Mouse (Mus musculus): ENCODE results near the gene Fam43a. TPM values are rescaled to one million over a fixed set of nuclear protein-coding genes. Genes with fewer than 3 reads are reported as not detected.

Fam43a gene
- polyA plus RNA-seq, 1 experiment from 2014 or later, result 13.8 TPM

- no peak for ATAC-seq (ENCODE audit: extremely low read depth, insufficient number of reproducible peaks, low FRiP score, low TSS enrichment)
- WGBS, result 53% methylated on average over 5 of the region's 5 CpGs
- Histone ChIP-seq H3K4me2 (no peak overlapping the region), H3K27me3 (replicated peaks) (no peaks in the 10 kb centered on the region), H3K27ac (replicated peaks) (no peak overlapping the region), H3K9me3 (no peaks in the 10 kb centered on the region), H3K9ac (no peak overlapping the region), H3K4me1 (no peaks in the 10 kb centered on the region), H3K36me3 (no peaks in the 10 kb centered on the region), H3K4me3 (no peak overlapping the region)
Measured at GRCm38 (mm10) chr16:30611331-30611730, 11.8 kb downstream of the Fam43a start.

GRCm38 (mm10) chr16:30613122-30613521 is 13.6 kb downstream of the Fam43a start:
- Histone ChIP-seq H3K4me2 (no peak overlapping the region), H3K27ac (replicated peaks) (no peak overlapping the region), H3K9ac (no peak overlapping the region), H3K9me3 (no peaks in the 10 kb centered on the region), H3K27me3 (replicated peaks) (no peaks in the 10 kb centered on the region), H3K36me3 (no peaks in the 10 kb centered on the region), H3K4me1 (no peaks in the 10 kb centered on the region), H3K4me3 (no peak overlapping the region)
- 82% methylated on average over 7 of the region's 7 CpGs for WGBS
- ATAC-seq (ENCODE audit: extremely low read depth, insufficient number of reproducible peaks, low FRiP score, low TSS enrichment), result no peak

GRCm38 (mm10) chr16:30614122-30614521 is 14.6 kb downstream of the Fam43a start:
- no peak overlapping the region for H3K4me2 ChIP-seq
- WGBS, result 38% methylated on average over 5 of the region's 5 CpGs
- H3K36me3 ChIP-seq, result no peaks in the 10 kb centered on the region
- H3K27ac ChIP-seq (replicated peaks), result no peak overlapping the region
- no peak overlapping the region for H3K4me3 ChIP-seq
- no peaks in the 10 kb centered on the region for H3K4me1 ChIP-seq
- ATAC-seq (ENCODE audit: extremely low read depth, insufficient number of reproducible peaks, low FRiP score, low TSS enrichment), result no peak
- no peak overlapping the region for H3K9ac ChIP-seq
- no peaks in the 10 kb centered on the region for H3K9me3 ChIP-seq
- H3K27me3 ChIP-seq (replicated peaks), result no peaks in the 10 kb centered on the region

GRCm38 (mm10) chr16:30614705-30615317 is 15.3 kb downstream of the Fam43a start:
- Histone ChIP-seq H3K27me3 (replicated peaks) (no peaks in the 10 kb centered on the region), H3K4me3 (no peak overlapping the region), H3K9ac (no peak overlapping the region), H3K4me1 (no peaks in the 10 kb centered on the region), H3K4me2 (no peak overlapping the region), H3K27ac (replicated peaks) (no peak overlapping the region), H3K9me3 (no peaks in the 10 kb centered on the region), H3K36me3 (no peaks in the 10 kb centered on the region)
- no peak for ATAC-seq (ENCODE audit: extremely low read depth, insufficient number of reproducible peaks, low FRiP score, low TSS enrichment)
- WGBS, result 57% methylated on average over 6 of the region's 6 CpGs

GRCm38 (mm10) chr16:30616281-30616680 is 16.8 kb downstream of the Fam43a start:
- Histone ChIP-seq H3K27ac (replicated peaks) (no peak overlapping the region), H3K36me3 (no peaks in the 10 kb centered on the region), H3K9me3 (no peaks in the 10 kb centered on the region), H3K4me3 (no peak overlapping the region), H3K4me1 (no peaks in the 10 kb centered on the region), H3K27me3 (replicated peaks) (no peaks in the 10 kb centered on the region), H3K9ac (no peak overlapping the region), H3K4me2 (no peak overlapping the region)
- no peak for ATAC-seq (ENCODE audit: extremely low read depth, insufficient number of reproducible peaks, low FRiP score, low TSS enrichment)
- 77% methylated on average over 3 of the region's 3 CpGs for WGBS

- WGBS, result 71% methylated on average over 7 of the region's 7 CpGs
- Histone ChIP-seq H3K4me2 (no peak overlapping the region), H3K27me3 (replicated peaks) (no peaks in the 10 kb centered on the region), H3K36me3 (no peaks in the 10 kb centered on the region), H3K9me3 (no peaks in the 10 kb centered on the region), H3K4me1 (peaks cover 10% of the 10 kb centered on the region), H3K27ac (replicated peaks) (no peak overlapping the region), H3K9ac (no peak overlapping the region), H3K4me3 (no peak overlapping the region)
- no peak for ATAC-seq (ENCODE audit: extremely low read depth, insufficient number of reproducible peaks, low FRiP score, low TSS enrichment)
Measured at GRCm38 (mm10) chr16:30623645-30624044, 24.1 kb downstream of the Fam43a start.

- H3K4me3 ChIP-seq, result no peak overlapping the region
- H3K9ac ChIP-seq, result no peak overlapping the region
- H3K27ac ChIP-seq (replicated peaks), result no peak overlapping the region
- WGBS, result 68% methylated on average over 2 of the region's 2 CpGs
- no peaks in the 10 kb centered on the region for H3K9me3 ChIP-seq
- H3K27me3 ChIP-seq (replicated peaks), result no peaks in the 10 kb centered on the region
- H3K4me1 ChIP-seq, result peaks cover 10% of the 10 kb centered on the region
- no peaks in the 10 kb centered on the region for H3K36me3 ChIP-seq
- ATAC-seq (ENCODE audit: extremely low read depth, insufficient number of reproducible peaks, low FRiP score, low TSS enrichment), result no peak
- H3K4me2 ChIP-seq, result no peak overlapping the region
Measured at GRCm38 (mm10) chr16:30624640-30625039, 25.1 kb downstream of the Fam43a start.

- Histone ChIP-seq H3K27me3 (replicated peaks) (no peaks in the 10 kb centered on the region), H3K4me3 (no peak overlapping the region), H3K4me1 (peaks cover 10% of the 10 kb centered on the region), H3K9ac (no peak overlapping the region), H3K36me3 (no peaks in the 10 kb centered on the region), H3K27ac (replicated peaks) (peak overlapping the region; percentile 44), H3K9me3 (no peaks in the 10 kb centered on the region), H3K4me2 (no peak overlapping the region)
- no peak for ATAC-seq (ENCODE audit: extremely low read depth, insufficient number of reproducible peaks, low FRiP score, low TSS enrichment)
- WGBS, result 47% methylated on average over 11 of the region's 11 CpGs
Measured at GRCm38 (mm10) chr16:30627586-30628337, 28.2 kb downstream of the Fam43a start.

GRCm38 (mm10) chr16:30628401-30628800 is 28.9 kb downstream of the Fam43a start:
- no peaks in the 10 kb centered on the region for H3K27me3 ChIP-seq (replicated peaks)
- ATAC-seq (ENCODE audit: extremely low read depth, insufficient number of reproducible peaks, low FRiP score, low TSS enrichment), result no peak
- H3K4me3 ChIP-seq, result no peak overlapping the region
- 59% methylated on average over 6 of the region's 6 CpGs for WGBS
- H3K36me3 ChIP-seq, result no peaks in the 10 kb centered on the region
- no peak overlapping the region for H3K4me2 ChIP-seq
- H3K4me1 ChIP-seq, result peaks cover 10% of the 10 kb centered on the region
- no peak overlapping the region for H3K27ac ChIP-seq (replicated peaks)
- no peak overlapping the region for H3K9ac ChIP-seq
- H3K9me3 ChIP-seq, result no peaks in the 10 kb centered on the region

GRCm38 (mm10) chr16:30629509-30629908 is 30.0 kb downstream of the Fam43a start:
- no peak for ATAC-seq (ENCODE audit: extremely low read depth, insufficient number of reproducible peaks, low FRiP score, low TSS enrichment)
- H3K36me3 ChIP-seq, result no peaks in the 10 kb centered on the region
- no peak overlapping the region for H3K27ac ChIP-seq (replicated peaks)
- WGBS, result 82% methylated on average over 5 of the region's 5 CpGs
- H3K27me3 ChIP-seq (replicated peaks), result no peaks in the 10 kb centered on the region
- no peak overlapping the region for H3K9ac ChIP-seq
- no peak overlapping the region for H3K4me3 ChIP-seq
- no peak overlapping the region for H3K4me2 ChIP-seq
- H3K9me3 ChIP-seq, result no peaks in the 10 kb centered on the region
- peaks cover 10% of the 10 kb centered on the region for H3K4me1 ChIP-seq

GRCm38 (mm10) chr16:30633906-30634746 is 34.6 kb downstream of the Fam43a start:
- Histone ChIP-seq H3K4me1 (no peaks in the 10 kb centered on the region), H3K27me3 (replicated peaks) (no peaks in the 10 kb centered on the region), H3K27ac (replicated peaks) (no peak overlapping the region), H3K4me3 (no peak overlapping the region), H3K4me2 (no peak overlapping the region), H3K36me3 (no peaks in the 10 kb centered on the region), H3K9ac (no peak overlapping the region), H3K9me3 (no peaks in the 10 kb centered on the region)
- ATAC-seq (ENCODE audit: extremely low read depth, insufficient number of reproducible peaks, low FRiP score, low TSS enrichment), result no peak
- 66% methylated on average over 8 of the region's 8 CpGs for whole genome bisulfite sequencing

Measured in heart, embryonic 13.5 days (tissue).